Mouse (Mus musculus) limb, embryonic 12.5 days (tissue): ENCODE data around the gene Olfr651. TPM values are rescaled to one million over a fixed set of nuclear protein-coding genes. Genes with fewer than 3 reads are reported as not detected.

ENCODE experiments used
- ATAC-seq: fragments of 200-750 bp; cut with Nextera tagmentation; 2 replicates; pipeline ENCODE4 v1.8.0; 2017; ENCODE audit warnings: low read depth, moderate TSS enrichment; ENCODE audit not compliant: insufficient number of reproducible peaks, insufficient read depth, low FRiP score, low TSS enrichment
- H3K27ac ChIP-seq: fragments of 300-500 bp; sonication (generic); 2 replicates; pipeline ENCODE4 v1.5.1; 2016; ENCODE audit warnings: mild to moderate bottlenecking, moderate library complexity
- H3K27me3 ChIP-seq: fragments of 300-500 bp; sonication (generic); 2 replicates; pipeline ENCODE4 v1.6.1; 2016; ENCODE audit warnings: mild to moderate bottlenecking, moderate library complexity
- H3K36me3 ChIP-seq: fragments of 300-500 bp; sonication (generic); 2 replicates; pipeline ENCODE4 v1.6.1; 2016; ENCODE audit warnings: mild to moderate bottlenecking, moderate library complexity
- H3K4me1 ChIP-seq: fragments of 300-500 bp; sonication (generic); replicated peaks from 2 replicates; pipeline ENCODE4 v1.6.1; 2016
- H3K4me2 ChIP-seq: fragments of 300-500 bp; sonication (generic); 2 replicates; pipeline ENCODE4 v1.6.1; 2016; ENCODE audit warnings: mild to moderate bottlenecking, moderate library complexity
- H3K4me3 ChIP-seq: fragments of 300-500 bp; sonication (generic); replicated peaks from 2 replicates; pipeline ENCODE4 v1.5.1; 2016; ENCODE audit warnings: mild to moderate bottlenecking
- H3K9ac ChIP-seq: fragments of 300-500 bp; sonication (generic); replicated peaks from 2 replicates; pipeline ENCODE4 v1.6.1; 2016; ENCODE audit warnings: mild to moderate bottlenecking, moderate library complexity
- H3K9me3 ChIP-seq: fragments of 300-500 bp; sonication (generic); 2 replicates; pipeline ENCODE4 v1.6.1; 2016; ENCODE audit warnings: mild to moderate bottlenecking, moderate library complexity
- WGBS: fragments of 180-500 bp; shearing (Covaris S2); methylation state at CpG from one replicate; pipeline ENCODE4 v1.1.7; 2016; 5-methylcytosine and 5-hydroxymethylcytosine counted together
- polyA plus RNA-seq: library from polyadenylated mRNA; unstranded; fragments of >200 nt; fragmentation: Nextera tagmentation; extraction: Ambion mirVana; gene quantifications from 2 replicates; pipeline ENCODE4 v1.2.1, GENCODE M21; 2016

The Olfr651 gene
- polyA plus RNA-seq, 1 experiment from 2014 or later = not detected

- Histone ChIP-seq H3K9me3 (no peaks in the 10 kb centered on the region), H3K4me1 (no peaks in the 10 kb centered on the region), H3K27me3 (no peaks in the 10 kb centered on the region), H3K4me2 (no peak within 1 kb of the TSS), H3K4me3 (no peak within 1 kb of the TSS), H3K36me3 (no peaks in the 10 kb centered on the region), H3K27ac (no peak within 1 kb of the TSS), H3K9ac (no peak within 1 kb of the TSS)
- ATAC-seq = no peak
- 90% methylated on average over 2 of the region's 2 CpGs for WGBS
These were observed 51.7 kb downstream of the Olfr651 start, which contains the start of gene Olfr655 for GRCm38 (mm10) chr7:104601679-104602078. TSS of gene Olfr655 (minus strand) at chr7:104601779.

GRCm38 (mm10) chr7:104603173-104603572 lies 53.2 kb downstream of the Olfr651 start:
- 4% methylated on average over 3 of the region's 3 CpGs for WGBS
- Histone ChIP-seq H3K9ac (no peak overlapping the region), H3K27ac (no peak overlapping the region), H3K4me2 (no peak overlapping the region), H3K36me3 (no peaks in the 10 kb centered on the region), H3K27me3 (no peaks in the 10 kb centered on the region), H3K4me1 (no peaks in the 10 kb centered on the region), H3K4me3 (no peak overlapping the region), H3K9me3 (no peaks in the 10 kb centered on the region)
- ATAC-seq = no peak

Other genes starting within 250 kb of the Olfr651 start
- gene Trim12a, start 234.7 kb upstream of the Olfr651 start, polyA plus RNA-seq = 6.2 and 6.6 TPM in 2 replicates
- not detected in 2 replicates for gene Trim34b, start 220.7 kb upstream of the Olfr651 start, polyA plus RNA-seq
- 2.4 and 2.5 TPM in 2 replicates for gene Trim12c, start 196.8 kb upstream of the Olfr651 start, polyA plus RNA-seq
- gene Trim30b, start 180.2 kb upstream of the Olfr651 start, polyA plus RNA-seq = not detected in 2 replicates
- gene Trim30c, start 149.3 kb upstream of the Olfr651 start, polyA plus RNA-seq = not detected in 2 replicates
- gene Trim30a, start 84.9 kb upstream of the Olfr651 start, polyA plus RNA-seq = 0.48 and 0.73 TPM in 2 replicates
- 0.08 and 0.13 TPM in 2 replicates for gene Trim30d, start 42.3 kb upstream of the Olfr651 start, polyA plus RNA-seq
- not detected in 2 replicates for gene Olfr652, start 10.8 kb downstream of the Olfr651 start, polyA plus RNA-seq
- not detected in 2 replicates for gene Olfr653, start 27.2 kb downstream of the Olfr651 start, polyA plus RNA-seq
- not detected in 2 replicates for gene Olfr654, start 36.9 kb downstream of the Olfr651 start, polyA plus RNA-seq
- not detected in 2 replicates for gene Olfr655, start 51.6 kb downstream of the Olfr651 start, polyA plus RNA-seq
- not detected in 2 replicates for gene Olfr656, start 63.8 kb downstream of the Olfr651 start, polyA plus RNA-seq
- not detected in 2 replicates for gene Olfr657, start 74.7 kb downstream of the Olfr651 start, polyA plus RNA-seq
- 0.06 TPM in 1 of 2 replicates, not detected in the other for gene Olfr658, start 97.2 kb downstream of the Olfr651 start, polyA plus RNA-seq
- not detected in 2 replicates for gene Olfr659, start 116.6 kb downstream of the Olfr651 start, polyA plus RNA-seq
- not detected in 2 replicates for gene Olfr661, start 136.4 kb downstream of the Olfr651 start, polyA plus RNA-seq
- gene Usp17le, start 227.3 kb downstream of the Olfr651 start, polyA plus RNA-seq = not detected in 2 replicates